Mouse (Mus musculus): ENCODE measurements at regions not wholly inside any gene's neighbourhood (a gene's known extent, or its start where the extent isn't known, plus 50 kb on each side); places are given as distances from the start of the nearest gene placed in this dataset.

DNA sequence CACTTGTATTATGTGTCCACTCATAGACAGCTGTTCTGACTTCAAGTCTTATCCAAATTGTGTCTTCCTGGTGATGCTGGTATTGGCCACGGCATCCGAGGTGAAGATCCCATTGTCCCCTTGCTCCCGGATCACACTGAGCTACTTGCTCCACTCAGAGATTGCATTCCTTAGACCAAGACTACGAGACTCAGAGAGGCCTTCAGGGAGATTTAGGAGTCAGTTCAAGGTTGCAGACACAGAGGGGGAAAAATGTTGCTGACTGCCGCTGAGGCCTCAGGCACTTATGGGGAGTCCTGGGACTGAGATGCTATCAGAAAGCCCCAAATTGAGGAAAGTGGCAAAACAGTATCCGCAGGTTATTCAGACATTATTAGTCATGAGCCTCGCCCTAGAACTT is 183.9 kb downstream of the Ly86 start:
- DNase-seq (ENCODE audit: low read depth), result no peak

DNA sequence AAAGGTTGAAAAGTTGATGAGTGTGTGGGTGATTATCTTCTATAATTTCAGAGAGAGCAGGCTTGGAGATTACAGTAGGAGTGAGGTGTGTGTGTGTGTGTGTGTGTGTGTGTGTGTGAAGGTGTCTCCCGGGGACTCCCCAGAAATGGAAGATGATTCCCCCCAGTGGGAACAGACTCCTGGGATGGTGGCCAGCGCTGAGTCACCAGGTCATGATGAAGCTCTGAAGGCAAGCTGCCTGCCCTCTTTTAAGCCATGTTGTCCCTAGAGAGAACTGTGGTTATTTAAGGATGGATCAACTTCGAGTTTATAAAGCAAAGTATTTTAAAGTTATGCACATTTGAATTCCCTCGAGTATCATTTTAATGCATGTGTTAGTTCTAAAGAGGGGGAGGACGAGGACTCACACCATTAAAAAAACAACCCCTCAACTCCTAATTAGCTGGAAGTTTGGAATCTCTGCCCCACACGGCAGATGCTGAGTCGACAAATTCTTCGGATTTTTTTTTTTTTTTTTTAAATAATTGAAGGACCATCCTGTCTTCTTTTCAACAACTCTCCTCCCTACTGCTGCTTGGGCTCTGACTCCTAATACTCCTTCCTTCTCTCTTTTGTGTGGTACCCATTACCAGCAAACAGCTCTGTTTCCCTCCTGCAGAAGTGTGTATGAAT is 186.6 kb downstream of the Ly86 start:
- no peak for DNase-seq (ENCODE audit: low read depth)

GRCm38 (mm10) chr13:37532596-37533170 is 187.7 kb downstream of the Ly86 start:
- peak; percentile 63 for DNase-seq (ENCODE audit: low read depth)

DNA sequence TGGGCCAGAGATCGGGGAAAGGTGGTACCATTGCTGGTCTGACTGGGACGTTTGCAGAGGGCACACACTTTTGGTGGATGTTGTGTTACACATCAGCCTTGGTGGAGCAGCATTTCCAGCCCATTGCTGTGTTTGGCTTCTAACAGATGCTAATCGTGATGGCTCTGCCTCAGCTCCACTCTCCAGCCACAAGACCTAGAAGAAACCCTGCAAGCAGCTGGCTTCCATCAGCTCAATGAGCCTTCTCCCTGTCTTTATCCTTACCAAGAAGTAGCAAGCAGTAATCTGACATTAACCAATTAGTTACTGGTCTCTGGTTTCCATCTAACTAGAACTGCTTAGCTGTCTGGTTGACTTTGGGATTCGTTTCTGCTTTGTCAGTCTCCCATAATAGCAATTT is 188.8 kb downstream of the Ly86 start:
- DNase-seq (ENCODE audit: low read depth), result no peak

- no peak for DNase-seq (ENCODE audit: low read depth)
Measured at GRCm38 (mm10) chr13:37537330-37537729, 192.3 kb downstream of the Ly86 start.

- peak; percentile 75 for DNase-seq (ENCODE audit: low read depth)
Measured at GRCm38 (mm10) chr13:37537793-37538192, 192.8 kb downstream of the Ly86 start.

GRCm38 (mm10) chr13:37540980-37541531 is 196.0 kb downstream of the Ly86 start:
- no peak for DNase-seq (ENCODE audit: low read depth)

DNA sequence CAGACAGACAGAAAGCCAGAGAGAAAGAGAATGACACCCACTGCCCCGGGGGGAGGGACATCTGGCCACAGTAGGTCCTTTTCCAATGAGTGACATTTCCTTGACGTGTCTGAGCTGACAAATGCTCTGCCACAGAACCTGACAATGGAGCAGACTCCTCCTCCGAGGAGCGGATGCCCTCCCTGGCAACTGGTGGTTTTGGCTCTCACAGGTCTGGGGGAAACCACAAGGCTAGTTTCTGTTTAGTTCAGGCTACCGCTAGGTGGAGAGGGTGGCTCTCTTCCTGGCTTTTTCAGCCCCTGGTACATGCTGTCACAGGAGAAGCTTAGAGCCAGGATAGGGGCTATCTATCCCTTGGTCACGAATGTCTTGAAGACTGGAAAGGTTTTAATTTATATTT is 196.7 kb downstream of the Ly86 start:
- DNase-seq (ENCODE audit: low read depth), result peak; percentile 95

DNA sequence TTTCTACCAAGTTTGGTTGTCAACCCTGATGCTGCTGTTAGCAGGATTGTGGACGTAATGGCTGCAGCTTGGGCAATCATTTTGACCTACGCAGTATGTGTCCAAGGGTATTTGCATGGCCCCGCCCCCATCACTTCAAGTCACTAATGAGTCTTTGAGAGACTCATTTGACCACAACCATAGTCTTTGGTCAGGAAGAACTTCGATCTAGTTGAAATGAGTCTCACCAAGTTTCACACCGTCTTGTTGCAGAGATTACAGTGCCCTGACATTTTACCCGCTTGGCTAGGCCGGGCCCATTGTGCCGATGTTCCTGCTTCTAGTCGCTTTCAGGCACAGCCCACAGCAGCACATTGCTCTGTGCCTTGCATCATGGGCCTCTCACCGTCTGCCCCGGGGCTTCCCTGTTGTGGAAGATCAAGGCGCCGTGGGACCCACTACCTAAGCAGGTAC is 197.8 kb downstream of the Ly86 start:
- no peak for DNase-seq (ENCODE audit: low read depth)

DNA sequence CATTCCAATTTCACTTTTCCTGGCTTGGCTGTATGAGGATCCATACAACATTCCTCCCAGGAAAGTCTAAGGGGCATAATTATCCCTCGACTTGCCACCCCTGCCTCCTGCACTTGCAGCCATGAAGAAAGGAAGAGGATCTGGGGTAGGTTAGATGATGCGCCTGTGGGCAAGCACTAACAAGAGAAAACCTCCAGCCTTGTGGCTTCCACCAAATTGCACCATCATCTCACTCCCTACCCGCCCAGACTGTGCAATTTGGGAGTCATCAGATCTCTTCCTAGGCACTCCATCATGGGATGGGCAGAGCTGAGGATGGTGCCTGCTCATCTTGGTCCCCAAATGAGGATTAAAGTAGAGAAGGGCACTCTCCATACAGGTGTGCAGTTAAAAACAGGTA is 198.8 kb downstream of the Ly86 start:
- DNase-seq (ENCODE audit: low read depth), result no peak

- DNase-seq (ENCODE audit: low read depth), result no peak
Measured at GRCm38 (mm10) chr13:37544696-37545095, 199.7 kb downstream of the Ly86 start.

DNA sequence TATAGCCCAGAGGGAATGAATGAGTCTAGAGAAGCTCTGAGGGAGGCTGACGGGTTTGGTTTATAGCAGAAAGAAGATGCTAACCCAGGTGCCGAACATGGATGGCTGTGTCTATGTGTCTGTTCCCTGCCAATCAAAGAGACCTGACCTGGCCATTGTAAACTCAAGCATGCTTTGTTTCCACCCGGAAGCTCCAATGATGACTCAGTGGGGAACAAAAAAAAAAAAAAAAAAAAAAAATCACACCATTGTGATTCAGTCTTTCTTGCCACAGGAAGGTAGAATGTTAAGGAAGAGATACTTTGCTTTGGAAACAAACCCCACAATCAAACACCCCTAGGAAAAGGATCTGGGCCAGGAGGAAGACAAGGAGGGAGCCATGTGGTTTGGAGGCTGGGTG is 201.5 kb downstream of the Ly86 start:
- no peak for DNase-seq (ENCODE audit: low read depth)

- no peak for DNase-seq (ENCODE audit: low read depth)
Measured at GRCm38 (mm10) chr13:37550584-37550983, 205.6 kb downstream of the Ly86 start.

DNA sequence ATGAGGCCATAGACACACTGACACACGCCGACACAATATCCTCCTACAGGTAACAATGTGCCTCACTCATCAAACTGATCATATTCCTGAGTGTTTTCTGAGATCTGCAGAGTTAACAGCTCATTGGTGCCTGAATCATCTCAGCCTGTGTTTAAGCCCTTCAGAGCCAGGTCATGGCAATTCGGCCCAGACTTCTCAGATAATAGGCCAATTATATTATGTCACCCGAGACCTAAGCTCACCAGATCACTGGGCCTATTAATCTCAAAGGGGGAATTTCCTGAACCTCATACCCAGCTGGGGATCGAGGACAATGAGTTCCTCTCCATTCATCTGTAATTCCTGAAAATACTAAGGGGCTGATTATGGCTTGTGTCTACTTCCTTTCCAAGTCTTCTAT is 208.4 kb downstream of the Ly86 start:
- no peak for DNase-seq (ENCODE audit: low read depth)

- DNase-seq (ENCODE audit: low read depth), result no peak
Measured at GRCm38 (mm10) chr13:37557183-37557582, 212.2 kb downstream of the Ly86 start.

- no peak for DNase-seq (ENCODE audit: low read depth)
Measured at GRCm38 (mm10) chr13:37557766-37558165, 212.8 kb downstream of the Ly86 start.

- no peak for DNase-seq (ENCODE audit: low read depth)
Measured at GRCm38 (mm10) chr13:37559056-37559455, 214.0 kb downstream of the Ly86 start.

DNA sequence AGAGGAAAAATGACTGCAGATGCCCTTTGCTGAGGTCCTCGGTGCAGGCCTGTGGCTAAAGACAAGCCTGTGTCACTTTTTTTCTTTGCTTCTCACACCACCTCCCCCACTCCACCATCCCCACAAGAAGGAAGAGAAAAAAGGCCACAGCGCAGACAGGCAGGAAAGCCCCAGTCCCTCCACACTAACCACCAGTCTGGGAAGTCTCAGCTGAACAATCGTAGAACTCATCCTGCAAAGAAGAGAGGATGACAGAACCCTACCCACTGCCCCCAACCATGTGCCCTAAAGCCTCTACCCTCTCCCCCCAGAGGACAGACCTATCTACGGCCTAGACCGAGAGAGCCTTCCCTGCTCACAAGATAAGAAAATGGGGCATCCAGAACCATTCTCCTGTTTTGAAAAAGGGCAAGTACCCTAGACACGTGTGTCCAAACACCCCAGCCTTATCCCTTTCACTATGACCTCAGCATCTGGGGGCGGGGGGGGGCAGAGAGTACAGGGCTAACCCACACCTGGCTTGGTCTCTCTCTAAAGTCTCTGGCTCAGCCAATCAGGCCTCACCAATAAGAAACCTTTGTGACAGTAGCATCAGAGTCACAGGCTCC is 214.8 kb downstream of the Ly86 start:
- peak; percentile 52 for DNase-seq (ENCODE audit: low read depth)

DNA sequence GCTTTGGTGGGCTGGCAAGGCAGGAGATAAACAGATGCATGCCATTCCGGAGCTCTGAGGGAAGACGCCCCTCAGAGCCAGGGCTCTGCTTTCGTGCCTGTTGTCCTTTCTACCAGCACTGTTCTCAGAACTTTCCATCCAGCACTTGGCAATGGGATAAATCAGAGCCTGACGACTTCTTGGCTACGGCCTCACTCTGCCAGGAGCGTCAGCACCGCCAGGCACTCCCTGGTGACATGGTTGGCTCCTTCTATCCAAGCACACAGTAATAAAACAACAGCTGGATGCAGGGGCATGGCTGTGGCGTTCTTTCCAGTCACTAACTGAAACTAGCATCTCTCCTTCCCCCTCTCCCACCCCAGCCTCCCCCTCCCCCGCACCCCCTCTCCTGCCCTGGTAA is 215.4 kb downstream of the Ly86 start:
- DNase-seq (ENCODE audit: low read depth), result no peak

GRCm38 (mm10) chr13:37560800-37561199 is 215.8 kb downstream of the Ly86 start:
- no peak for DNase-seq (ENCODE audit: low read depth)

- no peak for DNase-seq (ENCODE audit: low read depth)
Measured at GRCm38 (mm10) chr13:37561437-37561836, 216.4 kb downstream of the Ly86 start.

DNA sequence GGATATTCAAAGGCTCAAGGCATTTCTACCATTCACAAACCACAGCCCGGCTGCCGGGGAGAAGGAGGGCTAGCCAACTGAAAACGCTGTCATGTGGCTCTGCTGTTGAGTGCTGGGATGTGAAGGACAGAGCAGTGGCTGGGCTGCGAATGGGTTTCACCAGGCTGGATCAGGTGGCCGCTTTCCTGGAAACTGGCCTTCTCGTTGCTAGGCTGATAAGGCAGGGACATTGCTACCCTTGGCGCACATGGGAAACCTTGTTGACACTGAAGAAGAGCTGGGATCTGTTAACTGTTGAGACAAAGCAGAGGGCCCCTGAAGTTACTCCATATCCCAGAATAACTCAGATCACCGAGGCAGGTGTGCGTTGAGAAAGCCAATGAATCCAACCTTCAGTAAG is 216.1 kb upstream of the Rreb1 start:
- no peak for DNase-seq (ENCODE audit: low read depth)

DNA sequence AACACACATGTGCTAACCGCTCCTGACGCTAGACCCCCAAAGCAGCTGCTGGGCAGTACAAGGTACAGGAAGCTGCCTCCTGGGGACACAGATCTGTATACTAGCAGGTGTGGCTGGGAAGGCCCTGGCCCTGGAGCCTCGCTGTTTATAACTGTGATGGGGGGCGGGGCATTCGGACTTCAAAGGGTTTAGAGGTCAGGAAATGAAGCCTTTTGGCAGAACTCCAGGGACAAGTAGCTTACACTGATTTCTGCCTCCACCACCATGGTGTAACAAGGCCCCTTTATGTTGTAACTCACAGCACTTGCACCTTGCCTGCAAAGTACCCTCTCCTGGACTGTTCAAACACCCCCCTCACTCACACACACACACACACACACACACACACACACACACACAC is 215.5 kb upstream of the Rreb1 start:
- DNase-seq (ENCODE audit: low read depth), result peak; percentile 83

Measured in naive thymus-derived CD4-positive, alpha-beta T cell, adult 2 months (primary cell).